Mouse (Mus musculus) intestine, postnatal 0 days (tissue): ENCODE results near the gene Carmil1. TPM values are rescaled to one million over a fixed set of nuclear protein-coding genes. Genes with fewer than 3 reads are reported as not detected.

ENCODE experiments used
- ATAC-seq: fragments of 200-750 bp; cut with Nextera tagmentation; 2 replicates; pipeline ENCODE4 v1.8.0; 2017; ENCODE audit warnings: mild to moderate bottlenecking, moderate TSS enrichment, moderate library complexity
- H3K27ac ChIP-seq: fragments of 300-500 bp; sonication (generic); 2 replicates; pipeline ENCODE4 v1.5.1; 2014; ENCODE audit warnings: mild to moderate bottlenecking, low read depth, low read length, moderate library complexity
- H3K27me3 ChIP-seq: fragments of 300-500 bp; sonication (generic); replicated peaks from 2 replicates; pipeline ENCODE4 v1.6.1; 2014; ENCODE audit warnings: low read length, mixed read lengths; ENCODE audit not compliant: control insufficient read depth, insufficient read depth
- H3K36me3 ChIP-seq: fragments of 300-500 bp; sonication (generic); 2 replicates; pipeline ENCODE4 v1.6.1; 2014; ENCODE audit warnings: mild to moderate bottlenecking, moderate library complexity; ENCODE audit not compliant: control insufficient read depth, insufficient read depth
- H3K4me1 ChIP-seq: fragments of 300-500 bp; sonication (generic); replicated peaks from 2 replicates; pipeline ENCODE4 v1.6.1; 2014; ENCODE audit warnings: antibody characterized with exemption, low read length, mixed read lengths; ENCODE audit not compliant: control insufficient read depth, insufficient read depth
- H3K4me2 ChIP-seq: fragments of 300-500 bp; sonication (generic); replicated peaks from 2 replicates; pipeline ENCODE4 v1.6.1; 2014; ENCODE audit warnings: low read depth, mild to moderate bottlenecking, moderate library complexity
- H3K4me3 ChIP-seq: fragments of 300-500 bp; sonication (generic); 2 replicates; pipeline ENCODE4 v1.5.1; 2014; ENCODE audit warnings: low read depth, low read length
- H3K9ac ChIP-seq: fragments of 300-500 bp; sonication (generic); 2 replicates; pipeline ENCODE4 v1.6.1; 2014; ENCODE audit warnings: mild to moderate bottlenecking, low read depth, low read length
- H3K9me3 ChIP-seq: fragments of 300-500 bp; sonication (generic); 2 replicates; pipeline ENCODE4 v1.6.1; 2016; ENCODE audit warnings: mixed run types; ENCODE audit not compliant: control insufficient read depth
- CTCF ChIP-seq: sonication (generic); IDR thresholded peaks from 2 replicates; pipeline ENCODE4 v1.5.1; 2016; ENCODE audit warnings: low read depth, mild to moderate bottlenecking, control low read depth, antibody characterized with exemption, moderate library complexity
- WGBS: fragments of 180-500 bp; shearing (Covaris S2); extraction: QIAGEN DNeasy Blood & Tissue Kit; methylation state at CpG from one replicate; pipeline ENCODE4 v1.1.7; 2014; 5-methylcytosine and 5-hydroxymethylcytosine counted together
- polyA plus RNA-seq: library from polyadenylated mRNA; unstranded; fragments of >200 nt; fragmentation: Nextera tagmentation; extraction: Ambion mirVana; gene quantifications from 2 replicates; pipeline ENCODE4 v1.2.1, GENCODE M21; 2015

Gene Carmil1
- polyA plus RNA-seq, 1 experiment from 2014 or later: 25.6 TPM

GRCm38 (mm10) chr13:24247928-24248327 is 32.7 kb downstream of the Carmil1 start:
- ATAC-seq: no peak
- H3K9me3 ChIP-seq: no peaks in the 10 kb centered on the region
- H3K27ac ChIP-seq: no peak overlapping the region
- no peak for TF ChIP-seq CTCF
- no peaks in the 10 kb centered on the region for H3K36me3 ChIP-seq
- 57% methylated on average over 5 of the region's 5 CpGs for WGBS
- no peaks in the 10 kb centered on the region for H3K27me3 ChIP-seq
- peaks cover 5% of the 10 kb centered on the region for H3K4me1 ChIP-seq
- H3K4me3 ChIP-seq: no peak overlapping the region
- no peak overlapping the region for H3K4me2 ChIP-seq
- no peak overlapping the region for H3K9ac ChIP-seq

- Histone ChIP-seq H3K27ac (no peak overlapping the region), H3K4me3 (no peak overlapping the region), H3K4me2 (no peak overlapping the region), H3K4me1 (peaks cover 6% of the 10 kb centered on the region), H3K36me3 (no peaks in the 10 kb centered on the region), H3K9me3 (no peaks in the 10 kb centered on the region), H3K27me3 (no peaks in the 10 kb centered on the region), H3K9ac (no peak overlapping the region)
- 72% methylated on average over 3 of the region's 3 CpGs for WGBS
- ATAC-seq: no peak
- TF ChIP-seq CTCF: no peak
These were observed 33.2 kb downstream of the Carmil1 start for GRCm38 (mm10) chr13:24247441-24247840.

- WGBS: 37% methylated on average over 6 of the region's 6 CpGs
- H3K9me3 ChIP-seq: no peaks in the 10 kb centered on the region
- H3K4me1 ChIP-seq: peaks cover 10% of the 10 kb centered on the region
- no peaks in the 10 kb centered on the region for H3K36me3 ChIP-seq
- ATAC-seq: no peak
- H3K9ac ChIP-seq: no peak overlapping the region
- no peak overlapping the region for H3K27ac ChIP-seq
- no peaks in the 10 kb centered on the region for H3K27me3 ChIP-seq
- H3K4me3 ChIP-seq: no peak overlapping the region
- H3K4me2 ChIP-seq: no peak overlapping the region
- TF ChIP-seq CTCF: no peak
These were observed 34.3 kb downstream of the Carmil1 start for GRCm38 (mm10) chr13:24246266-24246665.

DNA sequence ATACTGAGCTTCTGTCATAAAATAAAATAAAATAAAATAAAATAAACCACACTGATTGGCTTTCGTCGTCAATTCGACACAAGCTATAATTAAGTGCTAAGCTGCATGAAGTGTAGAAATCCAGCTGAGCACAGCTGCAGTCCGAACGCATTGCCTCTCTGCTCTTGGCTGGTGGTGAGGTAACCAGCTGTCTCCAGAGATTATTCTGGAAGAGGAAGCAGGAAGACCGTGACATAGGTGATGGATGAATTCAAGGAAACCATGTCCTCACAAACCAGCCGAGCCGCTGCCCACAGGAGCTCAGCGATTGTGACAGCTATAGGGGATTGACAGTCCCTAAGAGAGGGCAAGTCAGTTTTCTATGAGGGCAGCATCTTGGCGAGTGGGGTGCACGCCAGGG is 36.0 kb downstream of the Carmil1 start:
- no peak overlapping the region for H3K9ac ChIP-seq
- H3K27ac ChIP-seq: no peak overlapping the region
- peaks cover 10% of the 10 kb centered on the region for H3K4me1 ChIP-seq
- H3K4me3 ChIP-seq: no peak overlapping the region
- ATAC-seq: no peak
- H3K4me2 ChIP-seq: no peak overlapping the region
- TF ChIP-seq CTCF: no peak
- WGBS: 54% methylated on average over 11 of the region's 11 CpGs
- H3K9me3 ChIP-seq: no peaks in the 10 kb centered on the region
- H3K36me3 ChIP-seq: no peaks in the 10 kb centered on the region
- no peaks in the 10 kb centered on the region for H3K27me3 ChIP-seq

DNA sequence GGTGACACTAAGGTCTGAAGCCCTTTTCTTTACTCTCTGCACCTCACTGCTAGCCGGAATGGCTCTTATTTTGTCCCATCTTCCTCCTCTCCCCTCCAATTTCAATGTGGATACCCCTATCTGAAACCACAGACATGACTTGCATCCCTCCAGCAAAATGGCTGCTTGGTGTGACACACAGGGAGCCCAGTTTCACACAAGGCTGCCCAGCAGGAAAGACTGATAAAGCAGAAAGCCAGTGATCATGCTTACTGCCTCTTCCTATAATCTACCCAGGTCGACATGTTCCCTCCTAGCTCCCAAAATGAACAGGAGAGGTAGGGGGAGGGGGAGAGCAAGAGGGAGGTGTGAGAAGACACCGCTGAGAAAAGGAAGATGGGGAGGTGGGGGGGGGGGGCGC is 36.6 kb downstream of the Carmil1 start:
- Histone ChIP-seq H3K9ac (no peak overlapping the region), H3K4me1 (peaks cover 10% of the 10 kb centered on the region), H3K27ac (no peak overlapping the region), H3K36me3 (no peaks in the 10 kb centered on the region), H3K4me2 (no peak overlapping the region), H3K27me3 (no peaks in the 10 kb centered on the region), H3K4me3 (no peak overlapping the region), H3K9me3 (no peaks in the 10 kb centered on the region)
- WGBS: 87% methylated on average over 2 of the region's 4 CpGs
- ATAC-seq: no peak
- TF ChIP-seq CTCF: no peak

DNA sequence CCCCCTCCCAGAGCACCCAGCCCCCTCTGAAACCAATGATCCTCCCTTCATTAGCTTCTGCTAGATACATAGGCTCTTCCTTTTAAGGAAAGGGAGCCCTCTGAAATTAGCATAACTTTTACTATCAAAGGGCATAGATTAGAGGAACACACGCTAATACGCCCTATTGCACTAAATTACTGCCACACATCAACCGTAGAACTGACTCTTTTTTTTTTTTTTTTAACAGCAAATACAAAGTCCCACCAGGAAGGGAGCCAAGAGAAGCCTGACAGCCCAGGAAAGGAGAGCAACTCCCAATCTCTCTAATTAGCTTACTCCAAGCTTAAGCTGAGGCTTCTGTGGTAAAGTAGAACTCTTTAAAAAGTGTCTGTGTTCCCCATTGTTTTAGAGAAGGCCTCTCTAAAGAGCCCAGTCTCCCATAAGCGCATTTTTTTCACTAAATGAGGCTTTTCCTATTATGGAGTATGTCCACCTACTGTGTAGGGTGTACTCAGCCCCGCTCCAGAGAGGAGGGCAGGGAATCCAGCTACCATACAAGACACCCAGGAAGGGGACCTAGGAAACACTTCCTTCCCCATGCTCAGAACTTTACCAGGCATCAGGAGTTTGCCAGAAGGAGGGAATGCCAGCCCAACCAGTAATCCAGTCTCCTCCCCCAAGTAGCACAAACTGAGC is 38.0 kb downstream of the Carmil1 start:
- Histone ChIP-seq H3K27ac (peak overlapping the region; percentile 29; the same call in 1 of the 2 replicates), H3K4me1 (peaks cover 10% of the 10 kb centered on the region), H3K4me2 (no peak overlapping the region), H3K9ac (no peak overlapping the region), H3K9me3 (no peaks in the 10 kb centered on the region), H3K27me3 (no peaks in the 10 kb centered on the region), H3K36me3 (no peaks in the 10 kb centered on the region), H3K4me3 (no peak overlapping the region)
- no peak for TF ChIP-seq CTCF
- WGBS: 41% methylated on average over 5 of the region's 5 CpGs
- peak; percentile 65 for ATAC-seq

DNA sequence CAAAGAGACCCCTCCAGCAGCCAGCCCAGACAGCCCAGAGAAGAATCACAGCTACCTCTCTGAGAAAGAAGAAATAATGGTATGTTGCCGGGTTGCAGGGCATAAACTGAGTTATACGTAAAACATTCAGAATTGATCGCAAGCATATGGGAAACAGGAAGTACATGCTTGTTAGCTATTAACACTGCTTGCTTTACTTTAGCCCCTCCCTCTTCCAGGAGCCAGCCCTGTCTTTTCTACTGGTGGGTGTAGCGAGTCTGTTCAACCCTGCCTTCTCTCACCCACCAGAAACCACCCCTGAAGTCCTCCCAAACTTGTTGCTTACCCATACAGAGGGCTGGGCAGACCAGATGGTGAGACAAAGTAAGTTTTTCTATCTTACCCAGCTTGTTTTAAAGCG is 39.4 kb downstream of the Carmil1 start:
- Histone ChIP-seq H3K4me1 (peaks cover 10% of the 10 kb centered on the region; the same call in 1 of the 2 replicates), H3K27me3 (no peaks in the 10 kb centered on the region), H3K4me2 (peak overlapping the region; percentile 56), H3K27ac (no peak overlapping the region; the same call in 1 of the 2 replicates), H3K36me3 (no peaks in the 10 kb centered on the region), H3K9ac (no peak overlapping the region), H3K9me3 (no peaks in the 10 kb centered on the region), H3K4me3 (peak overlapping the region; percentile 11; the same call in 1 of the 2 replicates)
- ATAC-seq: peak; percentile 55; the same call in 1 of the 2 replicates
- no peak for TF ChIP-seq CTCF
- 24% methylated on average over 5 of the region's 5 CpGs for WGBS
